Mouse (Mus musculus) CH12.LX (cell line): ENCODE results near the gene Psma3. TPM values are rescaled to one million over a fixed set of nuclear protein-coding genes. Genes with fewer than 3 reads are reported as not detected.

ENCODE experiments used
- DNase-seq: peaks from one replicate; pipeline ENCODE4 v3.0.0-alpha.2; 2013; ENCODE audit errors: extremely low read depth
- H3K27ac ChIP-seq: 2 replicates; pipeline ENCODE4 v1.5.1; 2012; ENCODE audit warnings: low read depth, mild to moderate bottlenecking, control low read depth, moderate library complexity; ENCODE audit not compliant: insufficient read depth
- H3K27me3 ChIP-seq: replicated peaks from 2 replicates; pipeline ENCODE3; 2012; ENCODE audit warnings: inconsistent platforms
- H3K36me3 ChIP-seq, 2 experiments: replicated peaks in 1 of 2; 2 replicates each; pipeline versions ENCODE3 to v1.6.1; 2012; ENCODE audit warnings: inconsistent platforms in 1 of 2, low read length in 1 of 2, mild to moderate bottlenecking in 1 of 2, mixed read lengths in 1 of 2, moderate library complexity in 1 of 2; ENCODE audit not compliant: control insufficient read depth in 1 of 2, insufficient read depth in 1 of 2
- H3K4me1 ChIP-seq, 2 experiments: 2 replicates each; pipeline ENCODE4 v1.6.1; 2012; ENCODE audit warnings: inconsistent platforms in 1 of 2, moderate library complexity in 1 of 2; ENCODE audit not compliant: insufficient read depth in 2 of 2, control insufficient read depth in 1 of 2
- H3K4me2 ChIP-seq: 2 replicates; pipeline ENCODE4 v1.6.1; 2012; ENCODE audit warnings: low read depth, mild to moderate bottlenecking, control low read depth; ENCODE audit not compliant: poor library complexity, insufficient read depth, severe bottlenecking
- H3K4me3 ChIP-seq, 3 experiments: fragments of 150-350 bp in 1 of 3; sonication (generic) in 1 of 3; replicated peaks in 1 of 3; 2 replicates each; pipeline versions ENCODE3 to v1.5.1; 2011 to 2012; ENCODE audit warnings: low read depth in 2 of 3, low read length in 2 of 3, mild to moderate bottlenecking in 2 of 3, moderate library complexity in 2 of 3, control low read depth in 1 of 3, improper control_type of control experiment in 1 of 3, inconsistent platforms in 1 of 3, mixed read lengths in 1 of 3; ENCODE audit not compliant: poor library complexity in 1 of 3
- H3K79me2 ChIP-seq: replicated peaks from 2 replicates; pipeline ENCODE4 v1.6.1; 2012; ENCODE audit warnings: mild to moderate bottlenecking, moderate library complexity; ENCODE audit not compliant: control insufficient read depth, poor library complexity, insufficient read depth, severe bottlenecking; ENCODE audit errors: extremely low read depth
- H3K9ac ChIP-seq: 2 replicates; pipeline ENCODE4 v1.6.1; 2012; ENCODE audit warnings: low read depth, mild to moderate bottlenecking, control low read depth, moderate library complexity; ENCODE audit not compliant: insufficient read depth
- H3K9me3 ChIP-seq: replicated peaks from 2 replicates; pipeline ENCODE3; 2012; ENCODE audit warnings: low read length, inconsistent platforms, mixed read lengths
- BHLHE40 ChIP-seq: IDR thresholded peaks from 2 replicates; pipeline ENCODE4 v1.6.1; 2011; ENCODE audit warnings: mild to moderate bottlenecking, low read depth, low read length, improper control_type of control experiment
- CHD2 ChIP-seq: IDR thresholded peaks from 2 replicates; pipeline ENCODE4 v1.6.1; 2011; ENCODE audit warnings: low read length, improper control_type of control experiment
- ELF1 ChIP-seq: IDR thresholded peaks from 2 replicates; pipeline ENCODE4 v1.6.1; 2014; ENCODE audit warnings: low read depth, mild to moderate bottlenecking, inconsistent platforms, low read length, improper control_type of control experiment
- EP300 ChIP-seq: IDR thresholded peaks from 2 replicates; pipeline ENCODE4 v1.6.1; 2011; ENCODE audit warnings: low read length, improper control_type of control experiment
- HCFC1 ChIP-seq: IDR thresholded peaks from 2 replicates; pipeline ENCODE4 v1.6.1; 2012; ENCODE audit warnings: low read depth, mild to moderate bottlenecking, inconsistent platforms, low read length, improper control_type of control experiment
- IRF4 ChIP-seq: IDR thresholded peaks from 2 replicates; pipeline ENCODE4 v1.6.1; 2014; ENCODE audit warnings: low read depth, mild to moderate bottlenecking, inconsistent platforms, low read length, improper control_type of control experiment
- KAT2A ChIP-seq: IDR thresholded peaks from 2 replicates; pipeline ENCODE4 v1.6.1; 2012; ENCODE audit warnings: low read length, improper control_type of control experiment, inconsistent platforms; ENCODE audit not compliant: insufficient replicate concordance
- MAX ChIP-seq: IDR thresholded peaks from 2 replicates; pipeline ENCODE4 v1.6.1; 2011; ENCODE audit warnings: low read length, improper control_type of control experiment
- MEF2A ChIP-seq: IDR thresholded peaks from 2 replicates; pipeline ENCODE4 v1.6.1; 2014; ENCODE audit warnings: low read depth, mild to moderate bottlenecking, inconsistent platforms, low read length, improper control_type of control experiment, borderline replicate concordance
- MYC ChIP-seq: IDR thresholded peaks from 2 replicates; pipeline ENCODE4 v1.6.1; 2011; ENCODE audit warnings: low read depth, mild to moderate bottlenecking, improper control_type of control experiment, low read length
- NELFE ChIP-seq: IDR thresholded peaks from 2 replicates; pipeline ENCODE4 v1.6.1; 2011; ENCODE audit warnings: low read depth, low read length, improper control_type of control experiment
- NRF1 ChIP-seq: IDR thresholded peaks from 2 replicates; pipeline ENCODE4 v1.6.1; 2014; ENCODE audit warnings: low read depth, mild to moderate bottlenecking, inconsistent platforms, low read length, improper control_type of control experiment, moderate library complexity
- POLR2A ChIP-seq: IDR thresholded peaks from 2 replicates; pipeline ENCODE4 v1.6.1; 2011; ENCODE audit warnings: low read depth, mild to moderate bottlenecking, improper control_type of control experiment, low read length
- POLR2AphosphoS2 ChIP-seq: IDR thresholded peaks from 2 replicates; pipeline ENCODE4 v1.6.1; 2011; ENCODE audit warnings: low read depth, low read length, improper control_type of control experiment
- RCOR1 ChIP-seq: conservative IDR thresholded peaks from 2 replicates; pipeline ENCODE4 v1.6.1; 2012; ENCODE audit warnings: low read depth, mild to moderate bottlenecking, inconsistent platforms, low read length, improper control_type of control experiment
- SIN3A ChIP-seq: IDR thresholded peaks from 2 replicates; pipeline ENCODE4 v1.6.1; 2012; ENCODE audit warnings: low read length, improper control_type of control experiment, inconsistent platforms
- SMC3 ChIP-seq: IDR thresholded peaks from 2 replicates; pipeline ENCODE4 v1.6.1; 2011; ENCODE audit warnings: low read depth, low read length, improper control_type of control experiment
- TBP ChIP-seq: conservative IDR thresholded peaks from 2 replicates; pipeline ENCODE4 v1.6.1; 2011; ENCODE audit warnings: low read depth, low read length, improper control_type of control experiment
- TCF12 ChIP-seq: IDR thresholded peaks from 2 replicates; pipeline ENCODE4 v1.6.1; 2014; ENCODE audit warnings: low read depth, mild to moderate bottlenecking, inconsistent platforms, low read length, improper control_type of control experiment
- UBTF ChIP-seq: IDR thresholded peaks from 2 replicates; pipeline ENCODE4 v1.6.1; 2012; ENCODE audit warnings: low read depth, mild to moderate bottlenecking, inconsistent platforms, low read length, improper control_type of control experiment, moderate library complexity
- ZC3H11A ChIP-seq: IDR thresholded peaks from 2 replicates; pipeline ENCODE4 v1.6.1; 2012; ENCODE audit warnings: low read depth, mild to moderate bottlenecking, inconsistent platforms, low read length, improper control_type of control experiment
- ZNF384 ChIP-seq: IDR thresholded peaks from 2 replicates; pipeline ENCODE4 v1.6.1; 2012; ENCODE audit warnings: low read depth, low read length, improper control_type of control experiment, inconsistent platforms
- dilution Hi-C: fragments of 300-500 bp; cut with MboI; formaldehyde crosslinking; loops from 2 replicates; pipeline ENCODE4 v1.14.3; 2020; ENCODE audit warnings: low sequenced_read_pairs; ENCODE audit not compliant: extremely low pct_unique_long_range_greater_than_20kb, extremely low pct_ligation_motif_present
- in situ Hi-C: fragments of 300-500 bp; cut with MboI; formaldehyde crosslinking; loops from 3 replicates; pipeline ENCODE4 v1.14.3; 2019; ENCODE audit warnings: low sequenced_read_pairs, low pct_ligation_motif_present, low pct_unique_long_range_greater_than_20kb, mixed read lengths
- polyA plus RNA-seq: library from polyadenylated mRNA; unstranded; fragments of >175 nt; gene quantifications from 2 replicates; pipeline ENCODE4 v1.2.1, GENCODE M21; 2012; ENCODE audit warnings: low read depth; ENCODE audit not compliant: insufficient read length
- total RNA-seq, 2 experiments: library from RNA; depleted of rRNA; stranded (reverse); fragments of 300-350 nt in 1 of 2; fragments of >200 nt in 1 of 2; gene quantifications; 2 replicates each; pipeline ENCODE4 v1.2.3; 2012 to 2014

Psma3 gene
- total RNA-seq (2012; rRNA removed), result 271 and 341 TPM in 2 replicates
- 538 and 617 TPM in 2 replicates for total RNA-seq (2014; rRNA removed)
- 355 and 362 TPM in 2 replicates for polyA plus RNA-seq

DNA sequence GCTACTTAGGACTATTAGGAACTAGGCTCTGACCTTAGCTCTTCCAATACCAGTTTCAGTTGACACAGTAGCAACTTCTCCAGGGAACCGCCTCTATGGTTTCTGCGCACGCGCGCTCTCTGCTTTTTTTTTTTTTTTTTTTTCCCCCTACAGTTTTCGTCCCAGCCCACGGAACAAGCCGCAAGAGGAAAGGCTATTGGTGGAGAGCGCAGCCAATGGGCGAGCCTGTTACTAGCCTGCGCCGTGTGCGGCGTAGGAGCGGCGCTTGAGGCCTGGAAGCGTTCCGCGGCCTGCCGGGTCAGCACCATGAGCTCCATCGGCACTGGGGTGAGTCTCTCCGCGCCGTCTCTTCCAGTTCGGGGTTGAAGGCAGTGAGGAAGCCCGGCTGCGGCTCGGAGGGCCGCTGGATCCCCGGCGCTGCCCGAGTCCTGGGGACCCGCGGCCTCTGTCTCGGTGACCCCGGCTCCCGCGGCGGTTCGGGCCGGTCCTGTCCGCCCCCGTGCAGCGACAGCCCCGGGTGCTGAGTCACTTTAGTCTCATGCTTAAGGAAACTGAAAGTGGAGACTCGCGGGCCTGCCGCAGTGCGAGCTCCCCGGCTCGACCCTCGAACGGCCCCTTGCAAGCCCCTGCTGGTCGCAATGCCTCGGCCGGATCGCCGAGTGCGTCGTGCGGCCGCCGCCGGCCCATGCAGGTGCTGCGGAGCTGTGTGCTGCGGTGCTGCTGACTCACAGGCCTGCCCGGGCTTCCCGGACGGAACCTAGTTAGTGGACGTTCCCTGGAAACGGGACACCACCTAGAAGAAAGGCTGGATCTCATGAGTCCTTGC is at the start of gene Psma3:
Gene Psma3, plus strand, starts transcription at position 181 of the 826 bp plus-strand sequence.
- H3K79me2 ChIP-seq, result peaks cover 50% of the 10 kb centered on the region
- 0 out of 2 replicates have a peak, but pooled peaks have one; percentile 17 for TF ChIP-seq BHLHE40
- peak; percentile 64 for TF ChIP-seq TCF12
- TF ChIP-seq ELF1, result 0 out of 2 replicates have a peak, but pooled peaks have one; percentile 50
- 0 out of 2 replicates have a peak, but pooled peaks have one; percentile 66 for TF ChIP-seq KAT2A
- TF ChIP-seq IRF4, result peak; percentile 2; the same call in 1 of the 2 replicates
- TF ChIP-seq ZC3H11A, result no peak
- TF ChIP-seq ZNF384, result peak; percentile 99
- no peak for TF ChIP-seq CHD2
- 0 out of 2 replicates have a peak, but pooled peaks have one; percentile 48 for TF ChIP-seq TBP
- peak; percentile 62; the same call in 1 of the 2 replicates for TF ChIP-seq MYC
- TF ChIP-seq EP300, result no peak
- TF ChIP-seq SMC3, result no peak
- TF ChIP-seq POLR2AphosphoS2, result peak; percentile 62; the same call in 1 of the 2 replicates
- no peak for TF ChIP-seq RCOR1
- peak; percentile 86 for TF ChIP-seq NELFE
- peak; percentile 61; the same call in 1 of the 2 replicates for TF ChIP-seq MAX
- TF ChIP-seq UBTF, result peak; percentile 96
- TF ChIP-seq NRF1, result peak; percentile 85
- TF ChIP-seq MEF2A, result no peak
- TF ChIP-seq HCFC1, result peak; percentile 80
- TF ChIP-seq POLR2A, result peak; percentile 96
- peak; percentile 62; the same call in 1 of the 2 replicates for TF ChIP-seq SIN3A
- no peaks in the 10 kb centered on the region for H3K9me3 ChIP-seq
- H3K4me3 ChIP-seq, result peak within 1 kb of the TSS; percentile 94 to 97 (median 97)
- H3K4me2 ChIP-seq, result peak within 1 kb of the TSS; percentile 88
- H3K4me1 ChIP-seq, result peaks cover 3 to 11% of the 10 kb centered on the region in 2 experiments; a peak in 2 of 4 replicates
- dilution Hi-C loops (no loop called here), in situ Hi-C loops (loop anchor here (10.0 kb wide), 1 partner anchor 70 kb away; no protein-coding TSS in a partner anchor)
- peak within 1 kb of the TSS; percentile 99 for H3K9ac ChIP-seq
- peaks cover 10 to 18% of the 10 kb centered on the region in 2 experiments for H3K36me3 ChIP-seq
- peak; percentile 95 for DNase-seq
- no peaks in the 10 kb centered on the region for H3K27me3 ChIP-seq
- H3K27ac ChIP-seq, result peak within 1 kb of the TSS; percentile 82
